Mouse (Mus musculus): Measurements from ENCODE around the gene Cotl1. TPM values are rescaled to one million over a fixed set of nuclear protein-coding genes. Genes with fewer than 3 reads are reported as not detected.

Cotl1 gene
- polyA plus RNA-seq, 1 experiment from 2014 or later = 114 TPM

DNA sequence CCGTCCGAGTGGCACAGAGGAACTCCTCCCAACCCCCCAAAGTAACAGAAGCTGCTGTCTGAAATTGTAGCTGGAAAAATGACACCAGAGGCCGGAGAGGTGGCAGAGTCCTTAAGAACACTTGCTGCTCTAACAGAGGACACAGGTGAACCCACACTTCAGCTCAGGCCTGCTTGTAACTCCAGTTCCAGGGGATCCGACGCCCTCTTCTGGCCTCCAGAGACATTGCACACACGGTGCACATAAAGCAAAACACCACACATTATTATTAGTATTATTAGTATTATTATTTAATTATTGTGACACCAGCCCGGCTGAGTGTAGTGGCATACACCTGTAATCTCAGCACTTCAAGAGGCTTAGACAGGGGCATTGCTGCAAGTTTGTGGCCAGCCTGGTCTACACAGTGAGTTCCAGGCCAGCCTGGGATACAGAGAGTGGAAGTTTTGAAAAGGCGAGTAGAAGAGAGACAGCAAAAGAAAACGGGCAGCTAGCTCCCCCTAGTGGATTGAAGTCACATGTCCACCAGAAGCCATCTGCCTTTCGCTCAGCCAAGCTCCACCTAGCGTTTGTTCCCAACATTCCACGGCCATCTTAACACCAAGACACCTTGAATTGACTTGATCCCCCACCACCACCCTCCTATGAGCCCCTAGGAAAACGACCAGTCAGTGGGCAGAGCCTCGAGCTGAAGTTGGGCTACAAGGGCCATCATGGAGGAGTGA lies 61.2 kb downstream of the Cotl1 start:
- WGBS = 24% methylated on average over 14 of the region's 14 CpGs
- no peaks in the 10 kb centered on the region for H3K9me3 ChIP-seq
- DNase-seq (ENCODE audit: extremely low spot score, low spot score) = peak; percentile 75
- H3K36me3 ChIP-seq (replicated peaks) = no peaks in the 10 kb centered on the region
- peaks cover 6% of the 10 kb centered on the region; the same call in 1 of the 2 replicates for H3K27me3 ChIP-seq (ENCODE audit: poor library complexity, severe bottlenecking)
- H3K27ac ChIP-seq = peak overlapping the region; percentile 93; the same call in 1 of the 2 replicates
- H3K4me1 ChIP-seq = peaks cover 58% of the 10 kb centered on the region
- peak overlapping the region; percentile 69; the same call in 1 of the 2 replicates for H3K4me3 ChIP-seq

DNA sequence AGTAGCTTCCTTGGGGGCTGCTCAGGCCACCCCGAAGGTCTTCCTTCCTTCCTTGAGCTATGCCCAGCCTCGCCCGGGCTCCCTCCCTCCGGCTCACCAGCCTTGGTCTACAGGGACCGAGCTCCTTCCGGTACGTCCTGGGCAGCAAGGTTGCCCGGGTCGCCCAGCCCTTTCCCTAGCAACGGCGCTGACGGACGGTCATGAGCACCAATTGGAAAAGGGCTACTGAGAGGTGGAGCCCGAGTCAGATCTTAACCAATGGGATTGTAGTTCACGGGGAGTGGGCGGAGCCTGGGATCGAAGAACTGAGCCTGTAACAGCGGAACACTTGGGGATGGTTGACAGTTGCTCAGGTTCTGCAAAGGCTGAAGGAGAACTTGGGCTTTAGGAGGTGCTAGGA lies 62.1 kb downstream of the Cotl1 start, which contains the start of gene Tldc1:
Tldc1 (minus strand) TSS at position 154 of the 400 bp plus-strand sequence.
- H3K4me3 ChIP-seq = peak within 1 kb of the TSS; percentile 69
- no peaks in the 10 kb centered on the region for H3K9me3 ChIP-seq
- H3K36me3 ChIP-seq (replicated peaks) = no peaks in the 10 kb centered on the region
- H3K4me1 ChIP-seq = peaks cover 51% of the 10 kb centered on the region
- peak within 1 kb of the TSS; percentile 93 for H3K27ac ChIP-seq
- peak; percentile 99 for DNase-seq (ENCODE audit: extremely low spot score, low spot score)
- under 1% methylated on average over 18 of the region's 18 CpGs for WGBS
- no peaks in the 10 kb centered on the region for H3K27me3 ChIP-seq (ENCODE audit: poor library complexity, severe bottlenecking)

DNA sequence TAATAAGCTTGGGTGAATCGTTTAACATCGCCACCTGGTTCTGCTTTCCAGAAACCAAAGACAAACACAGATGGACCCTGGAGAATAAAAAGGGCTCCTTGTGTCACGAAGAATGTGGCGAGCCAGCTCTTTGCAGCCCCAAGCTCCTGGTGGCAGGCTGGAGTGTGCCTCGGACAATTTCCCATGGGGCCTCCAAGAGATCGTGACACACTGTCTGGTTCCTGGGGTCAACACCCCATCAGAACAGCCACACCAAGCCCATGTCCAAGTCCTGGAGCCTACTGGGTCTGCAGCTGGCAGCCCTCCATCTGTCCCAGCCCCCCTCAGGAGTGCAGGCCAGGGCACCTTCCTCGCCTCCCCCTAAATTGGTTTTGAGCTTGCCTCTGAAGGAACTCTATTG lies 62.6 kb downstream of the Cotl1 start:
- DNase-seq (ENCODE audit: extremely low spot score, low spot score) = peak; percentile 34
- no peaks in the 10 kb centered on the region for H3K9me3 ChIP-seq
- peaks cover 5% of the 10 kb centered on the region; the same call in 1 of the 2 replicates for H3K36me3 ChIP-seq (replicated peaks)
- WGBS = 20% methylated on average over 7 of the region's 7 CpGs
- H3K27ac ChIP-seq = peak overlapping the region; percentile 93
- no peaks in the 10 kb centered on the region for H3K27me3 ChIP-seq (ENCODE audit: poor library complexity, severe bottlenecking)
- peak overlapping the region; percentile 69 for H3K4me3 ChIP-seq
- H3K4me1 ChIP-seq = peaks cover 50% of the 10 kb centered on the region

DNA sequence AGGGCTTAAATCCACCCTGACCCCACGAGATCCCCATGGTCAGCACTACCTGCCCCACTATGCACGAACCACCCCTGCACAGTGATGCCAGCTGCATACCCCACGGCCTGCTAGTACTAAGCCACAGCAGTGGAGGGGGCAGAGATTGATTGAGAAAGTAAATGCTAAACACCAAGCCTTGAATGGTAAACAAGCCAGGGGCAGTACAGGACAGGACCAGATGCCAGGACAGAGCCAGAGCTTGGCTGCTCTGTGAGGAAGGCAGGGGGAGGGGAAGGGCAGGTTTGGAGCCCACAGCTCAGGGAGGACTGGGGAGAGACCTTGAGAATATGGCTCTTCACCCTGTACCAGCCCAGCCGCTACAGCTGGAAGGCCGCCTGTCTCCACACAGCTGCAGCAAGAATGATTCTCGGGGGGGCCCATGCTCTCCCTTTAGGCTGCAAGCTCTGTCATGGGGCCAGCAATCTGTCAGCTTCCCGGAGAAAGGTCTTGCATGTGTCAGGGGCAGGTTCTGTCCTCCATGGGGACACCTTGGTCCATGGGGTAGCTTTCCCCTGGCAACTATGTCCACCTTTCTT lies 63.6 kb downstream of the Cotl1 start:
- Histone ChIP-seq H3K4me3 (no peak overlapping the region; the same call in 1 of the 2 replicates), H3K27me3 (ENCODE audit: poor library complexity, severe bottlenecking) (no peaks in the 10 kb centered on the region), H3K36me3 (replicated peaks) (peaks cover 10% of the 10 kb centered on the region; the same call in 1 of the 2 replicates), H3K4me1 (peaks cover 50% of the 10 kb centered on the region), H3K27ac (peak overlapping the region; percentile 26; the same call in 1 of the 2 replicates), H3K9me3 (no peaks in the 10 kb centered on the region)
- no peak for DNase-seq (ENCODE audit: extremely low spot score, low spot score)
- WGBS = 88% methylated on average over 7 of the region's 7 CpGs

DNA sequence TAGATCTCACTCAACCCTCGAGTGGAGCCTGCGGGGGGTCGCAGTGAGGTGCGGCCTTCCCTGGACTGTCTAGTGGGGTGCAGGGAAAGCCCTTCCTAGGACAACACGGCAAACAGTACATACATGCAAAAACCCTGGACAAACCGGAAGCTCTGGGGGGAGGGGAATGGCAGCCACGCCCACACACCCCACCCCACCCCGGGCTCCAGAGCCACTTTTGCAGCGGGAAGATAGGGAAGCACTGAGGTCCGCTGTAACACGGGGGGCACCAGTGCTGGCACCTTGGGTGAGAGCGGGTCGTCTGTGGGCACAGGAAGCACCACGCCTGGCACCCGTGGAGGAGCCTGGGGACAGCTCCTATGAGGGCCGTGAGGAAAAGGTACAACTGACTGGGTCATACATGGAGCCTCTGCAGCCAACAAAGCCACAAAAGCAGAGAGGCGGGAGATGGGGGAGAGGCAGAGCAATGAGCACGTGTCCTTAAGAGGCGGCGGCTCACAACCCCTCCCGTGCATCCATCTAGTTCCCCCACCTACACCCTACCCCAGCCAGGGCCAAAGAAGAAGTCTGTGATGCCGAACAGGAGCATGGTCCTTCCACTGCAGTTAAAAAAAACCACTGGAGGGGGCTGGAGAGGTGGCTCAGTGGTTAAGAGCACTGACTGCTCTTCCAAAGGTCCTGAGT lies 74.4 kb downstream of the Cotl1 start:
- Histone ChIP-seq H3K9me3 (no peaks in the 10 kb centered on the region), H3K36me3 (replicated peaks) (peaks cover 43% of the 10 kb centered on the region), H3K4me3 (no peak overlapping the region), H3K4me1 (peaks cover 12% of the 10 kb centered on the region; the same call in 1 of the 2 replicates), H3K27ac (0 out of 2 replicates have a peak overlapping the region, but pooled peaks have one; percentile 13), H3K27me3 (ENCODE audit: poor library complexity, severe bottlenecking) (no peaks in the 10 kb centered on the region)
- DNase-seq (ENCODE audit: extremely low spot score, low spot score) = no peak
- WGBS = 78% methylated on average over 22 of the region's 22 CpGs

DNA sequence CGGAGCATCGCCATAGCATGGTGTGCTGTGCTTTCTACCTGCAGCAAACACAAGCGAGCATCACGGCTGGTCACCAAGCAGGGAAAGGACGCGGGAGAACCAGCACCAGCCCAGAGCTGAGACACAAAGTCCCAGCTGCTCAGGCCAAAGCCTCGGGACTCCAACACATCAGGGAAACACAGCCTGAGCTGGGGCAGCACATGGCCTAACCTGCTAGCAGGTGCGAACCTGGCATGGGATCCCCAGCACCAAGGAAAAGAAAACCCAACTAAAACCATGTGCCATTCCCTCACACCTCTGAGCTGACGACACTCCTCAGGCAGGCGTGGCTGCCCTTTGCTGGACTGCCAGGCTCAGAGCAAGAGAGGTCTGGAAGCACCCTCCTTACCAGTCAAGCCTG lies 75.0 kb downstream of the Cotl1 start:
- 0 out of 2 replicates have a peak overlapping the region, but pooled peaks have one; percentile 13 for H3K27ac ChIP-seq
- H3K4me1 ChIP-seq = peaks cover 12% of the 10 kb centered on the region; the same call in 1 of the 2 replicates
- H3K9me3 ChIP-seq = no peaks in the 10 kb centered on the region
- no peak for DNase-seq (ENCODE audit: extremely low spot score, low spot score)
- H3K36me3 ChIP-seq (replicated peaks) = peaks cover 45% of the 10 kb centered on the region
- no peaks in the 10 kb centered on the region for H3K27me3 ChIP-seq (ENCODE audit: poor library complexity, severe bottlenecking)
- H3K4me3 ChIP-seq = no peak overlapping the region
- 90% methylated on average over 10 of the region's 10 CpGs for WGBS

DNA sequence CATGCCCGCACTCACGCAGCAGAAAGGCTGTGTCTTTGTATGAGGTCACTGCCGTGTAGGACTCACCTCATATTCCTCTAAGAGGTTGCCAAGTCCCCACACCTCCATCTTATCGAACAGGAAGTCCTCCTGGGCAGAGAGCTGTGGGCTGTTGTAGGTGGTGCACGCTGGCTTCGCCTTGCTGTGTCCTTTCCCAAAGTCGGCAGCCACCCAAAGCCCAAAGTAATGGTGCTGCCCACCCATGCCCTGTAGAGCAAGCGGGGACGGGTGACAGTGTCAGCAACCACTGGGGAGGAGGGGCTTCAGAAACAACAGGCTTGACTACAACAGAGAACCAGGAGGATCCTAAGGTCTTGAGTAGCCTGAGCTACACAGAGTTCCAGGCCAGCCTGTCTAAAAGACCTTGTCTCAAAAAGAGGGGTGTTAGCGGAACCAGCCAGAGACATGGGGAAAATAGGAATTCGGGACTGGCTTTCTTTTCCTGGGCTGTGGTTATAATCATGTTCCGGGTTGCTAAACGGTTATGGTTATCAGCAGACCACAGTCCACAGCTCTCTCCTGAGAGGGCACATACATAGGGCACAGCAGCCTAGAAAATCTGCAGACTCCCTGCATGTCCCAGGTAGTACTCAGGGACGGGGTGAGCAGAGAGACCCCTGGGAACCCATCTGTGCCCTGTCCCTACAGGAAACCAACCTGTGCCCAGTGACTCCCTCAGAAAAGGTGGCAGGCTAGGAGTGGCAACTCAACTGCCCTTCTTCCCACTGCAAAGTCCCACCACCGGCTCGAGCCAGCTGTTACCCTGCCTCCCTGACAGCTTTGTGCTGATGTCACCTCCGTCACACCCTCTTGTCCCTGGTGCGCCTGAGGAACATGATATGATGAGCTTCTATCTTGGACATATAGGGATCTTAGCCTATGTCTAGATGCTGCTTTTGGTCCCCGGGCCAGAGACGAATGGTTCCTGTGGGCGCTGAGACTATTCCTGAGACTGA lies 77.8 kb downstream of the Cotl1 start:
- no peak for DNase-seq (ENCODE audit: extremely low spot score, low spot score)
- WGBS = 90% methylated on average over 21 of the region's 21 CpGs
- no peak overlapping the region for H3K27ac ChIP-seq
- no peaks in the 10 kb centered on the region for H3K27me3 ChIP-seq (ENCODE audit: poor library complexity, severe bottlenecking)
- H3K4me3 ChIP-seq = no peak overlapping the region
- H3K9me3 ChIP-seq = no peaks in the 10 kb centered on the region
- H3K36me3 ChIP-seq (replicated peaks) = peaks cover 37% of the 10 kb centered on the region
- peaks cover 25% of the 10 kb centered on the region for H3K4me1 ChIP-seq

DNA sequence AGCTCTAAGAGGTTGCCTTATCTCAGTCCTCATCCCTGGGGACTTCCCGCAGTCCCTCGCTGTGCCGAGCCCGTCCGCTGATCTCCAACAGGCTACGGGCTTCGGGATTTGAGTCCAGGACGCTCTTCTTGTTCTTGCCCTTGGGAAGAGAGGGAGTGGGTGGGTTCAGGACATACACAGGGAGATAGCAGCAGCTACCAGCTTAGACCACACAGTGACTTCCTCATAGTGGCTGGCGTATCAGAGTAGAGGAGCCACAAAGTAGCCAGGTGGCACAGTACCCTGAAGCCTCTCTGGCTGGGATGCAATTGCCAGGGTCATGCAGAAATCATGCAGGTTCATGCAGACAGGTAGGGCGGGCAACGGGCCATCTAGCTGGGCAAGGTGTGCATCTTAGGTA lies 78.7 kb downstream of the Cotl1 start:
- 91% methylated on average over 11 of the region's 11 CpGs for WGBS
- H3K4me3 ChIP-seq = no peak overlapping the region

More for the DNA sequence above, 78.7 kb downstream of the Cotl1 start:
- Histone ChIP-seq H3K27ac (no peak overlapping the region), H3K9me3 (no peaks in the 10 kb centered on the region), H3K27me3 (ENCODE audit: poor library complexity, severe bottlenecking) (0 out of 2 replicates have a peak, but pooled peaks cover 7% of the 10 kb centered on the region), H3K4me1 (peaks cover 31% of the 10 kb centered on the region), H3K36me3 (replicated peaks) (peaks cover 29% of the 10 kb centered on the region)
- DNase-seq (ENCODE audit: extremely low spot score, low spot score) = no peak

Other genes starting within 250 kb of the Cotl1 start
- 17.0 and 18.5 TPM in 2 replicates for gene Taf1c, start 235.3 kb downstream of the Cotl1 start, polyA plus RNA-seq (2016; fragmentation: Nextera tagmentation; extraction: Ambion mirVana)
- gene Adad2, start 227.8 kb downstream of the Cotl1 start, polyA plus RNA-seq (2016; fragmentation: Nextera tagmentation; extraction: Ambion mirVana) = 0.10 and 0.16 TPM in 2 replicates
- gene Kcng4, start 204.9 kb downstream of the Cotl1 start, polyA plus RNA-seq (2016; fragmentation: Nextera tagmentation; extraction: Ambion mirVana) = 0.10 and 0.11 TPM in 2 replicates
- 2.7 and 3.7 TPM in 2 replicates for gene Wfdc1, start 174.2 kb downstream of the Cotl1 start, polyA plus RNA-seq (2016; fragmentation: Nextera tagmentation; extraction: Ambion mirVana)
- 1.5 and 1.6 TPM in 2 replicates for gene Atp2c2, start 140.5 kb downstream of the Cotl1 start, polyA plus RNA-seq (2016; fragmentation: Nextera tagmentation; extraction: Ambion mirVana)
- 16.7 and 17.3 TPM in 2 replicates for gene Tldc1, start 62.1 kb downstream of the Cotl1 start, polyA plus RNA-seq (2016; fragmentation: Nextera tagmentation; extraction: Ambion mirVana)
- 10.8 and 11.1 TPM in 2 replicates for gene Klhl36, start 21.7 kb upstream of the Cotl1 start, polyA plus RNA-seq (2016; fragmentation: Nextera tagmentation; extraction: Ambion mirVana)
- 251 and 264 TPM in 2 replicates for gene Usp10, start 69.8 kb upstream of the Cotl1 start, polyA plus RNA-seq (2016; fragmentation: Nextera tagmentation; extraction: Ambion mirVana)
- 1.2 and 5.5 TPM in 2 replicates for gene Gm20388, start 70.3 kb upstream of the Cotl1 start, polyA plus RNA-seq (2016; fragmentation: Nextera tagmentation; extraction: Ambion mirVana)
- gene Crispld2, start 151.9 kb upstream of the Cotl1 start, polyA plus RNA-seq (2016; fragmentation: Nextera tagmentation; extraction: Ambion mirVana) = 2.4 and 2.5 TPM in 2 replicates